Mouse (Mus musculus) hematopoietic stem cell, adult 5-6 weeks (primary cell): ENCODE measurements around the gene Nop53. TPM values are rescaled to one million over a fixed set of nuclear protein-coding genes. Genes with fewer than 3 reads are reported as not detected.

Experiments used
- ATAC-seq, 2 experiments: fragments of 125-278 bp in 1 of 2; replicated peaks in 1 of 2; 2 replicates each; pipeline ENCODE4 v1.8.0; 2016 to 2017; ENCODE audit warnings: inconsistent platforms in 2 of 2, mild to moderate bottlenecking in 2 of 2, moderate number of reproducible peaks in 2 of 2, low read depth in 1 of 2, moderate TSS enrichment in 1 of 2; ENCODE audit not compliant: low FRiP score in 2 of 2, poor library complexity in 2 of 2, severe bottlenecking in 2 of 2, insufficient read depth in 1 of 2, low TSS enrichment in 1 of 2
- total RNA-seq: library from RNA; stranded (forward); fragments of 172-1452, 232-1000 nt; gene quantifications from 2 replicates; pipeline ENCODE4 v1.2.3, GENCODE M21; 2017

Nop53 gene
- total RNA-seq = 279 and 439 TPM in 2 replicates

GRCm38 (mm10) chr7:15945721-15946536 lies at the start of gene Nop53:
Gene Nop53, minus strand, starts transcription at chr7:15946074.
- ATAC-seq = peak; percentile 61 to 80

DNA sequence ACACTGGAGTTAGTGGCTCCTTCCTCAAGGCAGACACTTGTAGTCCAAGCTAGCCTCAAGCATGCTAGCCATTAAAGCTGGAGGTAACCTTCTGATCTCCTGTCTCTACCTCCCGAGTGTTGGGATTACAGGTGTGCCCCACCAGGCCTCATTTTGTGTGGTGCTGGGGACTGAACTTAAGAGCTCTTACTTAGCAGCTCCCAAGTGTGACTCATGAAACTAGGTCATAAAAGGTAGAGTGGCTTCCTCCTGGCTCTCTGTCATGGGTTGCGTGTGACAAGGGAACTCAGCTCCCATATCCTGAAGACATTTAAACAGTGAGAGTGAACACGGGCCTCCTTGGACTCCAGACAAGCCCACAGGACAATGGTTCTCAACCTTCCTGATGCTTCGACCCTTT lies 47.9 kb upstream of the Nop53 start:
- no peak for ATAC-seq

GRCm38 (mm10) chr7:15993152-15993551 lies 47.3 kb upstream of the Nop53 start:
- no peak for ATAC-seq

DNA sequence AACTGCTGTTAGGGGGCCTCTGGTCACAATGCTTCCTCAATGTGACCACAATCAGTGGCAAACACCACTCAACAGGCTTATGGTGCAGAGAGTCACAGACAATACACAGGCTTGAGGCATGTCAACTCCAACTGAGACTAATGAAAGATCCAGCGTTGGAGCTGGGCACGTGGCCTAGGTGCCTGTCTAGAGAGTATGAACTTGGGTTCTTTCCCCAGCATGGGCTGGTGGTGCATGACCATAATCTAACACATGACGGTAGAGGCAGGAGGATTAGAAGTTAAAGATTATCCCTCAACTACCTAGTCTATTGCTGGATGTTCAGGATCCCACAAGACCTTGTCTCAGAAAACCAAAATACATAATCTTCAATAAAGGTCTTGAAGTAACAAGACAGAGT lies 45.9 kb upstream of the Nop53 start:
- ATAC-seq = no peak

DNA sequence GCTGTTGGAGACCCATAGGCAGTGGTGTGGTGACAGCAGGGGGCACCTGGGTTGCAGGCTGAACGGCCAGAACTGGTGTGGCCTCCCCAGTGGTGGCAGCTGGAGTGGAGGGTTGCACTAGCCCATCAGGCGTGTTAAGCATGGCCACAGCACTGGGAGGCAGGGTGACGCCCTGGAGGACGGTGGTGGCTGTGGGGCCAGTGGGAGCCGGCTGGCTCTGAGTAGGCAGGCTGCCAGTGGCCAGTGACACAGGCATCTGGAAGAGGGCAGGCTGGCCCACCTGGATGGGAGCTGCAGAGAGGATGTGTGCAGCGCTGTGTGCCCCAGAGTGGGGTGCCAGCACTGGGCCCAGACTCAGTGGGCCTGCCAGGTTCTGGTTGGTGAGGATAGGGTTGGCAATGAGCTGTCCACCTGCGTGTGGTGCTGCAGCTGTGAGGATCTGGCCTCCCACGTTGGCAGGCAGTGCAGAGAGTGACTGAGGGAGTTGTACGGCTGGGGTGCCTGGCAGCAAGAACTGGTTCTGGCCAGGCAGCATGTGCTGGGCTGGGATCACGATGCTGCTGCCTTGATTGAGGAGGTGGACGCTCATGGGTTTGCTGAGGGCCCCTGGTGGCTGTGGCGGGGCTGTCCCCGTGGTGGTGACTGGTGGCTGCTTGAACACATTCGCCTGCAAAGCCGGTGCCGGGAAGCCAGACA lies 41.9 kb upstream of the Nop53 start:
- ATAC-seq = no peak

DNA sequence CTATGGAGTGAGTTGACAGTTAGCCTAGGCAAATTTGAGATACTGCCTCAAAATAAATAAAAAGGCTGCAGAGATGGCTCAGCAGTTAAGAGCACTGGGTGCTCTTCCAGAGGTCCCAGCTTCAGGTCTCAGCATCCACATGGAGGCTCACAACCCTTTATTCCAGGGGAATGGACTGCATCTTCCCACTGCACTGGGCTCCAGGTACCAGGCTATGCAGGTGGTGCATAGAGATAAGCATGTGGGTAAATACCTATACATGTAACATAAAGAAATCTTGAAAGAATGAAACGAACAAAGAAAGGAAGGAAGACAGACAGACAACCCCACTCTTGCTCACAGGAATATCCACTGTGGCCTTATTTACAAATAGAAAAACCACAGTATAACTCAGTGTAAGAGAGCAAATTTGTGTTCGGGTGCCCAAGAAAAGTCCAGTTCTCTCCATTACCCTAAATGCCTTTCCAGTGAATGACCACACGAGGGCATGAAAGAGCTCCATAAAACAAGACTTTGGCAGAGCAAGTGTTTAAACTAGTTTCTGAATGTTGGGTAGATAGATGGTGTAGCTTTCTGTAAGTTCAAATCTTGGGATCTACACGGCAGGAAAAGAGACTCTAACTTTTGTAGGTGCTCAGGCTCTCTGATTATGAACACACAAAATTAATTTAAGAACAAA lies 37.0 kb upstream of the Nop53 start:
- ATAC-seq = peak in 1 of 2 experiments; percentile 52; a peak in 1 of 4 replicates

DNA sequence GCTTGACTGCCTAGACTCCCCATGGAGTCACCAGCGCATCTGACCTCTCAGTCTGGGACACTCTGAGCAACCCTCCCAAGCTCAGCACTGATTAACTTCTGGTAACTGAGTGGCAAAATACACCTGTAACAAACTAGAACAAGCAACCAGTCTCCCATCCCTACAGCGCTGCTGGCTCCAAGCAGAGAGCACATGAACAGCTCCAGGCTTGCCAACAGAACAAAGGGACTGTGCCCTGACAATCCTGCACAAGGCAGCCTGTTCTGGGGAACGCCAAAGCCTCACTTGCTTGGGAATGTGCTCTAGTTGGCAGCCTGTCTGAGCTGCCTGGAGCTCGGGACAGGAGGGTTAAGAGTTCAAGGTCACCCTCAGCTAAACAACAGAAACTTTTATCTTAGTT lies 35.7 kb upstream of the Nop53 start:
- no peak for ATAC-seq

GRCm38 (mm10) chr7:15980246-15980645 lies 34.4 kb upstream of the Nop53 start:
- 0 out of 4 replicates have a peak, but pooled peaks of 1 of the 2 experiments have one; percentile 5 for ATAC-seq

DNA sequence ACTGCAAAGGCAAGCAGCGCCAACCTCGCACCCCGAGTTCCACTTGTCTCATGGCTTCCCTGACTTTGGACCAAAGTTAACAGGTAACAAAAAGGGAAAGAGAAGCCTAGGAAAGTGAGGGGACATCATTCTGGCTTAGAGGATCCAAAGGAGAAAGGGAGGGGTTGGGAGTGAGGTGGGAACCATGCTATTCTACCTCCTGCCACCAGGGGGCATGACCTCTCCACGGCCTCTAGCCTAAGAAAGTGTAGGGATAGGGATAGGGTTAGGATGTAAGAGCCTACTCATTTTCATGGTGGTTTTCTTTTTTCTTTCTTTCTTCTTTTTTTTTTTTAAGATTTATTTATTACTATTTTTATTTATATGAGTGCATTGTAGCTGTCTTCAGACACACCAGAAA lies 30.0 kb upstream of the Nop53 start:
- ATAC-seq = peak; percentile 51 to 70; a peak in 1 of 4 replicates

DNA sequence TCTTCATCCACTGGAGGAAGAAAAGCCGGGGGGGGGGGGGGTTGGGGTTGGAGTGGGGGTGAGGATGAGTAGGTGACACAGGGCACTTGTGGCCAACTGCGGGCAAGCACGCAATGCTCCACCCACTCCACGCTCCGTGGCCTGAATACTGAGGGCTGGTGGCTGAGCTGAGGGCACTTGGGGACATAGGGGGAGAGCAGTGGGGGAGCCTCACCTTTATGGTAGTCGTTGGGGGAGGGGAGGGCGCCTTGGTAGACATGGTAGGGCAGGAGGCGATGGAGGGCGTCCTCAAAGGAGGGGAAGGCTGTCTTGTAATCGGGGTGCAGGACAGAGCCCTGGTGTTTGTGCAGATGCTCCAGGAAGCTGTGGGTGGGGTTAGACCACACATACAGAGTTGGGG lies 29.6 kb upstream of the Nop53 start:
- ATAC-seq = no peak

DNA sequence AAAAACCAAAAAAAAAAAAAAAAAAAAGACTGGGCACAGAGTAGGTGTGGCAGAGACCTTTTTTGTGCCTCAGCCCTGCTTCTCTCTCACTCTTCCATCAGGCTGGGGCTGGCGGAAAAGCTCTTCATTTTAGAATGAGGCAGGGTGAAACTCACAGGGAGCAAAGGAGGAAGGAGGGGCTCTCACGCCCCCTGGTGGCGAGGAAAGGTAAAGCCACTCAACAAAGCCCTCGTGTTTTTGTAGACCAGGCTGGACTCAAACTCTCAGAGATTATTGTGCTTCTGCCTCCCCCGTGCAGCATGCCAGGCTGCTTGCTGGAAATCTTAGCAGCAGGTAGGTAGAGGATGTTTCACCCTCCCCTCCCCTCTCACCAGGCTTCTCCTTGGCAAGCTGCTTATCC lies 28.8 kb upstream of the Nop53 start:
- peak; percentile 38 to 40; a peak in 1 of 4 replicates for ATAC-seq

DNA sequence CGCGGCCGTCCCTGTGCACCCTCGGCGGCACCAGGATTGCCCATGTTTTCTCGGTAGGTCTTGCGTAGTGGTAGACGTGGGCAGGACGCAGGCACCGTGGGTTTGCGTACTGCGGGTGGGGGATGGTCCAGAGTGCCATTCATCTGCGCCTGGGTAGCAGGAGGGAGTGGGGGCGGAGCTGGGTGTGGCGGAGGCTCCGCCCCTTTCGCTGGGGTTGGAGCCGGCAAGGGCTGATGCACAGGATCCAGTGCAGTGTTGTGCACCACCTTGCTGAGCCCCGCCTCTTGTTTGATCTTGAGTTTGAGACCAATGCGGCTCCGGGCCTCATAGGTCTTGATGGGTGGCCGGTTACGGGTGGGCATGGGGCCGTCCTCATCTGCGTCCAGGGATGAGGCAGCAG lies 26.4 kb upstream of the Nop53 start:
- no peak for ATAC-seq

DNA sequence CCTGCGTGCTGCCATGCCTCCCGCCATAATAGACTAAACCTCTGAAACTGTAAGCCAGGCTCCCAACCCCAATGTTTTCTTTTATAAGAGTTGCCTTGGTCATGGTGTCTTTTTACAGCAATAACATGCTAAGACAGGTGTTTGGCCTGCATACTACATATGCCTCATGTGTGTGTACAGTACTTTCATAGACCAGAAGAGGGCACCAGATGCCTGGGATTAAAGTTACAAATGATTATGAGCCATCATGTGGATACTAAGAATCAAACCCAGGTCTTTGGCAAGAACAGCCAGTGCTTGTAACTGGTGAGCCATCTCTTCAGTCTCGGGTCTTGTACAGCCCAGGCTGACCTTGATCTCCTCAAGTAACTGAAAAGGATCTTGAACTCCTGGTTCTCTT lies 23.8 kb upstream of the Nop53 start:
- ATAC-seq = no peak

DNA sequence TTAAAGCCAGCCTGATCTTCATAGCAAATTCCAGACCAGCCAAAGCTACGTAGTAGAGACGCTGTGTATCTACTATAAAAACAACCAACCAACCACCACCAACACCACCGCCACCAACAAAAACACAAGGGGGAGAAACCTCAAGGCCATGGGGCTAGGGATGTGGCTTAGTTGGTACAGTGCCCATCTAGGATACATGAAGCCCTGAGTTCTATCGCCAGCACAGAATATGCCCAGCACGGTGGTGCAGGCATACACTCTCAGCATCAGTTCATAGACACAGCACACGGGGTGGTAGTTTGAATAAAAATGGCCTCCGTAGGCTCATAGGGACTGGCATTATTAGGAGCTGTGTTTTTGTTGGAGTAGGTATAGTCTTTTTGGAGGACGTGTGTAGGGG lies 22.4 kb upstream of the Nop53 start:
- no peak for ATAC-seq

DNA sequence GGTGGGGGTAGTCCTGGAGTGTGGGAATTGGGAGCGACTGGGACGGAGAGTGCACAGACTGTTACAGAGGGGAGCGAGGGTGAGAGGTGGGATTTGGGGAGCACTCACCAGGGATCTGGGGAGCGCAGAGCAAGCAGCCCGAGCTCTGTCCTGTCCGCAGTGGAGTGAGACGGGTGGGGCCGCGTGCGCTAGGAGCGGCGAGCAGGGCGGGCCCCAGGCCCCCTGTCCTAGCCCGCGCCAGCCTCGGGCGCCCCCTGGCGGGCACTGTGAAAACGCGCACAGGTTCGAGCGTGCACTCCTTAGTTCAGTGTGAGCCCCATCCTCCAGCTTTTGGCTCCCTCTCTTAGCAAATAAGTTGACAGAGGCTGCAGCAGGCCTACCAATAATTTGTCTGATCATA lies 21.4 kb upstream of the Nop53 start, which contains the start of gene Ehd2:
Gene Ehd2 (minus strand): TSS at position 256 of the 400 bp plus-strand sequence.
- peak; percentile 61 to 77; a peak in 3 of 4 replicates for ATAC-seq

- ATAC-seq = no peak
Measured at GRCm38 (mm10) chr7:15966489-15966888, 20.6 kb upstream of the Nop53 start.

DNA sequence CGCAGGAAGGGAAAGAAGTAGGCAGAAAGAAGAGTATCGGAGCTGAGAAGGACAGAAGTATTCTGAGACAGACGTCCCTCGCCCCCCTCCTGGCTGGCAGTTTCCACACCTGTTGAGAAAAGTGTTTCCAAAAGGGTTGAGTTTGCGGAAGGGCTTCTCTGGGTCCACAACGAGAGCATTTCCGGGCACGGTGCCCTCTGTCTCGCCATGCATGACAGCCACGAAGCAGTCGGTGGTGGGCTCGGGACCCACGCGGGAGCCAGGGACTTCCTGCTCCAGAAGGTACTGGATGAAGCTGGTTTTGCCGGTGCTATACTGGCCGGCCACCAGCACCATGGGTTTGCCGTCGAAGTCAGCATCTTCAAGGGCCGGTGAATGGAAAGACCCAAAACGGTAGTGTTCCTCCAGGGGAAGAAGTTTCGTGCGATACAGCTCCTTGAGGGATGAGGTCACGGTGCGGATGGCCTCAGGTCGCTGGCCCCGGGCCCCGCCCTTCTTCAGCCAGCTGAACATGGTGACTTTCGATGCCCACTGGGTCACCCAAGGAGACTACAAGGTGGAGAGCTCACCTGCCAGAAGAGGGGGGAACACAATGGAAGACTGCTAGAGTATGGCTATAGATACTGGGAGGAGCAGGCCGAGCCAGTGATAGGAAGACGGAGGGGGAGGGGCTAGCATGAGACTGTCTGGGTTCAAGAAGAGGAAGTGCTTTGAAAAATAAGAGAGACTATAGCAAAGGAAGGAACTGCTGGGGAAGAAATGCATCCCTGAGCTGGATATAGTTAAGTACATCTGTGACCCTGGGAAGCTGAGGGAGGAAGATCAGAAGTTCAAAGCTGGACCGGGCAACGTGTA lies 18.2 kb upstream of the Nop53 start:
- no peak for ATAC-seq
